Mouse (Mus musculus) megakaryocyte, embryonic 14.5 days (primary cell): ENCODE data around the gene Hipk3.

Source experiments
- FLI1 ChIP-seq: IDR thresholded peaks from 2 replicates; pipeline ENCODE4 v1.6.1; 2012; ENCODE audit warnings: low read length, inconsistent platforms, mixed read lengths
- GATA1 ChIP-seq: IDR thresholded peaks from 3 replicates; pipeline ENCODE4 v1.6.1; 2012; ENCODE audit warnings: mixed read lengths, low read length, inconsistent platforms, borderline replicate concordance

GRCm38 (mm10) chr2:104449191-104449590, 45.1 kb downstream of the Hipk3 start:
- TF ChIP-seq FLI1 (no peak), GATA1 (no peak)
